Mouse (Mus musculus) olfactory bulb, adult 2 months (tissue): Measurements from ENCODE around the gene Blnk.

Source experiments
- CTCF ChIP-seq: fragments of 200-500 bp; IDR thresholded peaks from 2 replicates; pipeline ENCODE4 v1.5.1; 2012; ENCODE audit warnings: low read depth, mild to moderate bottlenecking, low read length, moderate library complexity; ENCODE audit not compliant: insufficient read depth
- POLR2A ChIP-seq: fragments of 200-500 bp; IDR thresholded peaks from 2 replicates; pipeline ENCODE4 v1.6.1; 2012; ENCODE audit warnings: mild to moderate bottlenecking, low read depth, low read length, moderate library complexity; ENCODE audit not compliant: insufficient read depth

- TF ChIP-seq CTCF (no peak), POLR2A (no peak)
Observed at GRCm38 (mm10) chr19:41026551-41026950, 32.2 kb upstream of the Blnk start.
